Mouse (Mus musculus): ENCODE measurements around the gene Elavl3.
A peak's percentile ranks its signal among the peaks of the same experiment; 100 is the strongest.

Elavl3 gene

DNA sequence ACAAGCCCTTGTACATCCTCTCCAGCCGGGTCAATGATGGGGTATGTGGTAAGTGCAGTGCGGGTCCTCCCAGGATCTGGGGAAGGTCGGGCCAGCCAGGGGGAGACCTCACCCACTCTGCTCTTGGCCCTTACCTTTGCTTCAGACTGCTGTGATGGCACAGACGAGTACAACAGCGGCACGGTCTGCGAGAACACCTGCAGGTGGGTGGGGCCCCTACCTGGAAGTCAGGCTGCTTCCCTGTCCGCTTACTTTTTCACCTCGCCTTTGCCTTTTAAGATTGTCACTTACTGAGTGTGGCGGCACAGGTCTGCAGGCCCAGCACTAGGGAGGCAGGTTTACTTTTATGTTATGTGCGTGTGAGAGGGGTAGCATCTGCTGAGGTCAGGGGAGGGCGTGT lies 47.3 kb downstream of the Elavl3 start:
- DNase-seq (ENCODE audit: low read depth, low spot score) = no peak

DNA sequence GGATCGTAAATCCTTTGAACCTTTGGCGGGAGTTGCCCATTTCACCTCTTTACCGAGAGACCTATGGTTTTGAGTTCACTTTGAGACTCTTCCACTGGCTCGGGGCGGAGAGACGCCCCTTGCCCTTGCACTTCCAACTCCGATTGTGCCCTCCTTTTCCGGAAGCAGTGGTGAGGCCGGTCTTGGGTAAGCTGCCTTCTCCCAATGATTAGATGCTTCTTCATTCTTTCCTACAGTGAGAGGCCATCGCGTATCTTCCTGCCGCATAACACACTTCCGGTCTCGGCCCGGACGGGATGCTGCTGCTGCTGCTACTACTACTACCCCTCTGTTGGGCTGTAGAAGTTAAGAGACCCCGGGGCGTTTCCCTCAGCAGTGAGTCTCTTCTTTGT lies 48.7 kb downstream of the Elavl3 start:
- DNase-seq (ENCODE audit: low read depth, low spot score) = peak; percentile 18

GRCm38 (mm10) chr9:22002194-22003162 lies 49.3 kb downstream of the Elavl3 start, which contains the start of the genes Ccdc151 and Prkcsh:
Gene Ccdc151 (minus strand): TSS chr9:22002634.
Gene Prkcsh (plus strand): TSS chr9:22002806.
- peak; percentile 99 for DNase-seq (ENCODE audit: low read depth, low spot score)

GRCm38 (mm10) chr9:22001633-22002032 lies 50.2 kb downstream of the Elavl3 start:
- no peak for DNase-seq (ENCODE audit: low read depth, low spot score)

GRCm38 (mm10) chr9:22000296-22000695 lies 51.5 kb downstream of the Elavl3 start:
- DNase-seq (ENCODE audit: low read depth, low spot score) = no peak

- no peak for DNase-seq (ENCODE audit: low read depth, low spot score)
Observed at GRCm38 (mm10) chr9:21996178-21996867, 55.5 kb downstream of the Elavl3 start.

DNA sequence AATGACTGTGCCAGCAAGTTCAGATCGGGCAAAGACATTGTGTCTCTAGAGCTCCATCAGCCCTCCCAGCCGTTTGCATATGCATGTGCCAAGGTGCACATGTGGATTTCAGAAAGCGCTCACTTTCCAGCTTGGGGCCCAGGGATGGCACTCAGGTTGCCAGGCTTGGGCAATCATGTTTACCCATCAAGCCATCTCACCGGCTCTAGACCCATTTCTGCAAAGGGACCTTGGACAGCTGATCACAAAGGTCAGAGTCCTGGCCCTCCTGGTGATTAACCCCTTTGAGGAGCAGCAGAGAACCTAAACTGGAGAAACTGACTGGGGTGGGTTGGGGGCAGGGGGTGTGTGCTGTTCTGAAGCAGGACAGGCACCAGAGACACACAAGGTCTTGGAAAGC lies 59.6 kb downstream of the Elavl3 start:
- no peak for DNase-seq (ENCODE audit: low read depth, low spot score)

GRCm38 (mm10) chr9:21989230-21990110 lies 62.4 kb downstream of the Elavl3 start, which contains the start of gene Rgl3:
Gene Rgl3 (minus strand): TSS chr9:21989446.
- DNase-seq (ENCODE audit: low read depth, low spot score) = no peak

DNA sequence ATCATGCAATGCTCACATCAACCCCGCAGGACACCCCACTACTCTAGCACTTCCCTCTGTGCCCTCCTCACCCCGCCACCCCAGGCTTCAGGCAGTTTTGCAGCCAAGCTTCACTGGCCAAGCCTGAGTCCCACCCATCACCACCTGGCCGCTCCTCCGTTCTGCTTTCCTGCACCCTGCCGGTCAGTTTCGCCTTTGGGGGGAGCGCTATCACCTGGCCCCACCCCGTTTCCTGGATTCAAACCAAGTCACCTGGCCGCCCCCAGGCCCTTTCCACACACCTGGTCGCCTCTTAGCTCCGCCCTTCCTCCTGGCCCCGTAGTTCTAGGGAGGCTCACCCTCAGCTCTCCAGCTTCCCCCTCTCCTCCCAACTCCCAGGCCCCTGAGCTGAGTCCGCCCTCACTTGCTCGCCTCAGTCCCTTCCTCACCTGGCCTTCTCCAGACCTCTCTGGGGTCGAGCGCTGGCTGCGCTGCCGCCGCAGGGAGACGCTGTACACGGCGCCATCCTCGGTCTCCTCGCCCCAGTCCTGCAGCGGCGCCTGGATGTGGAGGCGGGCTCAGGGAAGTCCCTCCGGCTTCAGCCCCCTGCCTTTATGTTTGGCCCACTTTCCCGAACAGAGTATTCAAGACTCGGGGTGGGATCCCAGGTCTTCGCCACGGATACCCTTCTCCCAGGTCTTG lies 63.3 kb downstream of the Elavl3 start:
- DNase-seq (ENCODE audit: low read depth, low spot score) = no peak

DNA sequence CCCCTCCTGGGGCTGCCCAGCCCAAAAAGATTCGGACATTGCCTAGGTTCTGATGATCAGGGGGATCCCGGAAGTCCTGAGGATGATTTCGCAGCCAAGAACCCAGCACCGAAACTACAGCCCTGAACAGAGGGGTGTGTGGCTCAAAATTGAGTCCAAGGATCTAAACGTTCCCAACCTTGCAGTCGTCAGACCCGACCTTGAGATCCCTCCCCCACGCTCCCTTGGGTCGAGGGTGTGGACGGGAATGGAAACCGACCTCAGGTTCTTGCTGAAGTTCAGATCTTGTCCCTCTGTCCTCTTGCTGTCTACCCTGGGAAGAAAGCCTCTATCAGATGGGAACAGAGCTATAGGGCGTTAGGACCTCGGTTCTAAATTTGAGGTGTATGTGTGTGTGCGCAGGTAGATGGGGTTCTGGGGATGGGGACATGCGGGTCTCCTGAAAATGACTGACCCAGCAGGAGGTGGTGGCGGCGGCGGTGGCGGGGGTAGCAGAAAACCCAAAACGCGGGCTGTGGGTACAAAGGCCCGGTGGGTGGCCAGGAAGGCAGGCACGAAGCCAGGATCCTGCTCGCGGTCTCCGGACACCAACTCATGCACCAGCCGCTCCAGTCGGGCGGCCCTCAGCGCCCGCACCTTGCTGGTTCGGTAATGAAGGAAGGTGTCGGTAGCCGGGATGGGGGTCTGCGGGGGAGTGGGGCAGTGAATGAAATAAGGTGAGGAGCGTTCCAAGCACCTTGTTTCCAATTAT lies 64.1 kb downstream of the Elavl3 start:
- DNase-seq (ENCODE audit: low read depth, low spot score) = no peak

DNA sequence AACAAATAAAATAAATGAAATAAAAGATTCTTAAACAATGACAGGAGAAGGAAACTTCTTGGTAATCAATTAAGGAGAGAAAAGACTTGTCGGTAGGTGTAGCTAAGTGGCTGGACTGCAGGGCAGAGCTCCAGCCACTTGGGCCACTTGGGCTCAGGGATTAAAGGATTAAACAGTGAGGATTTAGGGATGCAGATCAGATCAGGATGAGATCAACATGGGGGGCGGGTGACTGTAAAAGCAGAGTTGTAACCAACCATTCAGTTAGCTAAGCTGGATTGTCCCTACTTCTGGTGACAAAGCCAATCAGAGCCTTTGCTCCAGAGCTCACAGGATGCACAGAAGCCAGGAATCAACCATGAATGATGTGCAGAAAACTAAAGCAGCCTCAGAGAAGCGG lies 67.9 kb downstream of the Elavl3 start:
- DNase-seq (ENCODE audit: low read depth, low spot score) = no peak

DNA sequence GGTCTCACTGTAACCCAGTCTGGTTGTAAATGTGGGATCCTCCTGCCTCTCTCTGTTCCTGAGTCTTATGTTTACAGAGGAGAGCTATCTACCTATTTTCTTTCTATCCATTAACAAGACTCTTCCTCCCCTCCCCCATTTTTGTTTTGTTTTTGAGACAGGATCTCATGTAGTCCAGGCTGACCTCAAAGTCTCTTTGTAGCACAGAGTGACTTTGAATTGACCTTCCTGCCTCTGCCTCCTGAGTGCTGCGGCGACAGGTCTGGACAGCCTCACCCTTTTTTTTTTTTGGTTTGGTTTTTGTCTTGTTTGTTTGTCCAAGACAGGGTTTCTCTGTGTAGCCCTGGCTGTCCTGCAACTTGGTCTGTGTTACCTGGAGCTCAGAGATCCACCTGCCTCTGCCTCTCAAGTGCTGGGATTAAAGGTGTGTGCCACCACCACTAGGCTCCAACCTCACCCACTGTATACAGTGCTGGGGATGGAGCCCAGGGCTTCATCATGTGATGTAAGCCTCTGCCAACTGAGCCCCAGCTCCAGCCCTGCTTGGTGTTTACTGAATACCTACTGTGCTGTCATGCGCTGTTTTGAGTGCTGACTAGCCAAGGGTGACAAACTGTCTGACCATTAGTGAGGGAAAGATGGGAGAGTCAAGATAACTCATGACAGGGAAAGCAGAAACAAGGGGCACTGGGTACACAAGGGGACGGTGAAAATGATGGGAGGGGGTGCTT lies 73.3 kb downstream of the Elavl3 start:
- no peak for DNase-seq (ENCODE audit: low read depth, low spot score)

- DNase-seq (ENCODE audit: low read depth, low spot score) = no peak
Observed at GRCm38 (mm10) chr9:21977972-21978371, 73.9 kb downstream of the Elavl3 start.

DNA sequence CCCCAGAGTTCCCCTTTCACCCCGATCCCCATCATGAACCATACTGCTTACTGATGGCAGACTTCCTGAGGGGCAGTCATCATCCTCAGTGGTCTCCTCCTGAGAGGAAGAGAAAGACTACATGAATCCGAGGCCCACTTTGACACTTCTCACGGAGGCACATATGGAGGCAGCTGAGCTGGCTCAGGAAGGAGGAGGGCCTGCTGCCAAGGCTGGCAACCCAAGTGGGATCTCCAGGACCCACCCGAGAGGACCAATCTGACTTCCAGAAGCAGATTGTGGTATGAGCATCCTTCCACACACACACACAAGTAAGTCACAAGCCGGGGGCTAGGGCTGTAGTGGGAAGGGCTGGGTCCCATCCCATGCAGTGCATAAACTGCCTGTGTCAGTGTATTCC lies 74.5 kb downstream of the Elavl3 start:
- no peak for DNase-seq (ENCODE audit: low read depth, low spot score)

DNA sequence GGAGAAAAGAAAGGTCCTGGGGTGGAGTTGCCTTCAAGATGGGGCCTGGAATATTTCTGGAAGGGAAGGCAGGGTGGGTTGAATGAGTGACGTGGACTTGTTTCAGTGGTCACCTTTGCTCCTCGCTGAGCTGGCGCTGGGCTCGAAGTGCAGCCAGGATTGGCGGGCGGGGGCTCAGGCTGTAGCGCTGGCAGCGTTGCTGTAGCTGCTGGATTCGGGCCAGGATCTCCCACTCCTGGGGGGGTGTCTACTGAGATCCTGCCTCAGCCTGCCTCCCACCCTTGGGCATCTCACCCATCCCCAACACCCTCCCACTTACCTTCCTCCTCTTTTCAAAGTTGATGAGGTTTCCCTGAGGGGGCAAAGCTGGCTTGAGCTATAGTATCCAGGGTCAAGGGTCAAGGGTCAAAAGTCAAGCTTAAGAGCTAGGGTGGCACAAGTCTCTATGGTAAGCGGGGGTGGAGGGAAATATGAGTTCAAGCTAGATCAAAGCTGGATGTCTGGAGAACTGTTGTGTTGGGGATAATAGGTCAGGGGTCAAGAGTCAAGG lies 75.1 kb downstream of the Elavl3 start:
- no peak for DNase-seq (ENCODE audit: low read depth, low spot score)

GRCm38 (mm10) chr9:21969304-21969703 lies 82.5 kb downstream of the Elavl3 start:
- no peak for DNase-seq (ENCODE audit: low read depth, low spot score)

DNA sequence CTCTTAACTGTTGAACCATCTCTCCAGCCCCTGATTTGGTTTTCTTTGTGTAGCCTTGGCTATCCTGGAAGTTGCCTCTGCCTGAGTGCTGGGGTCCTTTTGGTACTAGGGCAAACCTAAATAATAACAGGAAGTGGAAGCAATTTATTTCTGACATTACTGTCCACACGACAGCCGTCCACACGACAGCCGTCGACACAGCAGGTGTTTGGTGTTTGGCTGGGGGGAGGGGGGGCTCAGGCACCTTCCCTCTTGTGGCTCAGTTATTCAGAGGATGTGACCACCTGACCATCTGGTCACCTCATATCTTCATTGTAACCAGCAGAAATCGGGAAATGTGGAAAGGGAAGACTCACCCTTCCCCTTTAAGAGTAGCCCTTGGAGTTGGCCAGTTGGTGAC lies 82.9 kb downstream of the Elavl3 start:
- no peak for DNase-seq (ENCODE audit: low read depth, low spot score)
